Mouse (Mus musculus) forebrain, embryonic 14.5 days (tissue): ENCODE data around the gene Pik3r2. TPM values are rescaled to one million over a fixed set of nuclear protein-coding genes. Genes with fewer than 3 reads are reported as not detected.
A peak's percentile ranks its signal among the peaks of the same experiment; 100 is the strongest.

Source experiments
- ATAC-seq: fragments of 200-750 bp; cut with Nextera tagmentation; 2 replicates; pipeline ENCODE4 v1.8.0; 2017; ENCODE audit warnings: mild to moderate bottlenecking, moderate library complexity
- DNase-seq: peaks from one replicate; pipeline ENCODE4 v3.0.0-alpha.2; 2015; ENCODE audit warnings: low spot score
- H3K27ac ChIP-seq: fragments of 300-500 bp; sonication (generic); 2 replicates; pipeline ENCODE4 v1.5.1; 2014; ENCODE audit warnings: low read depth, mild to moderate bottlenecking, control low read depth, low read length, moderate library complexity
- H3K27me3 ChIP-seq: fragments of 300-500 bp; sonication (generic); replicated peaks from 2 replicates; pipeline ENCODE4 v1.6.1; 2014; ENCODE audit warnings: low read length, control low read depth, mixed read lengths; ENCODE audit not compliant: control insufficient read depth, insufficient read depth
- H3K36me3 ChIP-seq: fragments of 300-500 bp; sonication (generic); 2 replicates; pipeline ENCODE4 v1.6.1; 2014; ENCODE audit warnings: low read length, control low read depth; ENCODE audit not compliant: control insufficient read depth, insufficient read depth
- H3K4me1 ChIP-seq: fragments of 300-500 bp; sonication (generic); 2 replicates; pipeline ENCODE4 v1.6.1; 2014; ENCODE audit warnings: antibody characterized with exemption, low read length, control low read depth; ENCODE audit not compliant: control insufficient read depth, insufficient read depth
- H3K4me2 ChIP-seq: fragments of 300-500 bp; sonication (generic); 2 replicates; pipeline ENCODE4 v1.6.1; 2014; ENCODE audit warnings: mild to moderate bottlenecking, control low read depth, low read length
- H3K4me3 ChIP-seq: fragments of 300-500 bp; sonication (generic); 2 replicates; pipeline ENCODE4 v1.5.1; 2014; ENCODE audit warnings: low read depth, low read length, control low read depth
- H3K9ac ChIP-seq: fragments of 300-500 bp; sonication (generic); 2 replicates; pipeline ENCODE4 v1.6.1; 2014; ENCODE audit warnings: mild to moderate bottlenecking, low read length, control low read depth, moderate library complexity
- H3K9me3 ChIP-seq: fragments of 300-500 bp; sonication (generic); replicated peaks from 2 replicates; pipeline ENCODE4 v1.6.1; 2016; ENCODE audit warnings: low read length, control low read depth, mixed read lengths; ENCODE audit not compliant: control insufficient read depth
- WGBS: fragments of 180-500 bp; shearing (Covaris S2); extraction: QIAGEN DNeasy Blood & Tissue Kit; methylation state at CpG from one replicate; pipeline ENCODE4 v1.1.7; 2014; 5-methylcytosine and 5-hydroxymethylcytosine counted together
- polyA plus RNA-seq: library from polyadenylated mRNA; unstranded; fragments of >200 nt; fragmentation: Nextera tagmentation; extraction: Ambion mirVana; gene quantifications from 2 replicates; pipeline ENCODE4 v1.2.1, GENCODE M21; 2014

The Pik3r2 gene
- polyA plus RNA-seq, 1 experiment from 2014 or later, result 57.9 TPM

DNA sequence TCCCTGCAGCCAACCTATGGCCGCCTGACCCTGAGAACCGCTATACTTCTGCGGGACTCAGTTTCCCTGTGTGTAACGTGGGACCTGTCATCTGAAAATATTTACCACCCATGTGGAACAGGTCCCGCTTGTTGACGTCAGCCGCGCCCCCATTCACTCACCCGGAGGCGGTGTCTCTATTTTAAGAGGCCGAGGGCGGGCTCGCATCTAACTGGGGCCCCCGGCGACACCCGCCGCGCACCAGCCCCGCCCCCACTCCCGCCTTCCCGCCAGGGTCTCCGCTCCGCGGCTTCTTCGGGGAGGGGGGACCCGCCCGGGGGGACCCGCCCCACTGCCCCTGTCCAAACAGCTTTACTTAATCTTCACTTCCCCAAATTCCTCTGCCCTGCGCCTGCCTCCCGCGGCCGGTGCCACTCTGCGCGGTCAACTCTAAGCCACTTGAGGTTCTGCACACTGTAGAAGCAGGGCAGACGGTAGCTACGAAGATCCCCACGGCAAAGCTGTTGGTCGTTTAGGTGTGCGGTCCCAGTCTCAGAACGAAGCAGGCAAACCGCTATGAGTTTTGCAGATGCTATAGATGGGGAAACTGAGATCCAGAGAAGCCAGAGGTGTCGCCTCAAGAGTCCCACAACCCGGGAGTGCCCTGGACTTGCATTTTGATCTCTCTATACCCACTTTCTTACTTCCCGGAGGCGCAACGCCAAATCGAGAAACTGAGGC, 27.4 kb upstream of the Pik3r2 start:
- H3K27me3 ChIP-seq, result peaks cover 27% of the 10 kb centered on the region

DNA sequence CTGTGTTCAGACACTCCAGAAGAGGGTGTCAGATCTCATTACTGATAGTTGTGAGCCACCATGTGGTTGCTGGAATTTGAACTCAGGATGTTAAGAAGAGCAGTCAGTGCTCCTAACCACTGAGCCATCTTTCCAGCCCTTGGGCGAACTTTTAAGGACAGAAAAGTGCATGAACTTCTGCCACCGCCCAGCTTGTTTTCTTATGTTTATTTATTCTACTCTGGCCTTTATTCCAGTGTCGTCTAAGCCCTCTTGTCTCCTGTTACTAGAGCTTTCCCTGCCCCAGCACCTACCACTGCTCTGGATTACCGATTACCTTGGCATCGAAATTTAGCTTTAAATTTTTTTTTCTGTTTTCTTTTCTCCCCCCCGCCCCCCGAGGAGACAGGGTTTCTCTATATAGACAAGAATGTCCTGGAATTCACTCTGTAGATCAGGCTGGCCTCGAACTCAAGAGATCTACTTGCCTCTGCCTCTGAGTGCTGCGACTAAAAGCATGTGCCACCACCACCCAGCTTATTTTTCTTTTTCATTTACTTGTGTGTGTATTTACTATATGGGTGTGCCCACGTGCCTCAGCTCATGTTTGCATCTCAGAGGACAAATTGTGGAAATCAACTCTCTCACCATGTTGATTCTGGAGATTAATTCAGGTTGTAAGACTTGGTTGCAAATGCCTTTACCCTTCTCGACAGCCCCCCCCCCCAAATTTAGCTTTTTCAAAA, 26.4 kb upstream of the Pik3r2 start:
- 74% methylated on average over 11 of the region's 11 CpGs for WGBS
- H3K36me3 ChIP-seq, result no peaks in the 10 kb centered on the region
- H3K27me3 ChIP-seq, result peaks cover 37% of the 10 kb centered on the region

More for the DNA sequence above, 27.4 kb upstream of the Pik3r2 start:
- Histone ChIP-seq H3K4me1 (peaks cover 13% of the 10 kb centered on the region), H3K27ac (no peak overlapping the region), H3K4me3 (peak overlapping the region; percentile 48), H3K4me2 (peak overlapping the region; percentile 81), H3K9ac (peak overlapping the region; percentile 57; the same call in 1 of the 2 replicates), H3K36me3 (no peaks in the 10 kb centered on the region), H3K9me3 (no peaks in the 10 kb centered on the region)
- WGBS, result 1% methylated on average over 47 of the region's 47 CpGs
- peak; percentile 6 for DNase-seq
- ATAC-seq, result no peak

GRCm38 (mm10) chr8:70801830-70802229, 25.3 kb upstream of the Pik3r2 start:
- Histone ChIP-seq H3K9me3 (no peaks in the 10 kb centered on the region), H3K36me3 (no peaks in the 10 kb centered on the region), H3K9ac (no peak overlapping the region), H3K27me3 (peaks cover 39% of the 10 kb centered on the region), H3K4me2 (no peak overlapping the region), H3K4me3 (no peak overlapping the region), H3K27ac (no peak overlapping the region), H3K4me1 (peaks cover 18% of the 10 kb centered on the region)
- DNase-seq (no peak), ATAC-seq (no peak)
- WGBS, result 80% methylated on average over 1 of the region's 1 CpGs

More for the DNA sequence above, 26.4 kb upstream of the Pik3r2 start:
- H3K4me3 ChIP-seq, result no peak overlapping the region
- peaks cover 15% of the 10 kb centered on the region for H3K4me1 ChIP-seq
- no peaks in the 10 kb centered on the region for H3K9me3 ChIP-seq
- no peak overlapping the region for H3K27ac ChIP-seq
- ATAC-seq (no peak), DNase-seq (no peak)
- no peak overlapping the region for H3K9ac ChIP-seq
- H3K4me2 ChIP-seq, result no peak overlapping the region

- DNase-seq (peak; percentile 5), ATAC-seq (no peak)
- H3K4me2 ChIP-seq, result no peak overlapping the region
- WGBS, result 33% methylated on average over 15 of the region's 15 CpGs
- H3K4me1 ChIP-seq, result peaks cover 22% of the 10 kb centered on the region
- H3K9me3 ChIP-seq, result no peaks in the 10 kb centered on the region
- H3K9ac ChIP-seq, result no peak overlapping the region
- peaks cover 39% of the 10 kb centered on the region for H3K27me3 ChIP-seq
- no peak overlapping the region for H3K27ac ChIP-seq
- no peaks in the 10 kb centered on the region for H3K36me3 ChIP-seq
- H3K4me3 ChIP-seq, result no peak overlapping the region
Observed at GRCm38 (mm10) chr8:70801156-70801555, 24.6 kb upstream of the Pik3r2 start.

GRCm38 (mm10) chr8:70800648-70801047, 24.1 kb upstream of the Pik3r2 start:
- H3K27ac ChIP-seq, result no peak overlapping the region
- DNase-seq, result no peak
- 45% methylated on average over 10 of the region's 10 CpGs for WGBS
- no peaks in the 10 kb centered on the region for H3K9me3 ChIP-seq
- ATAC-seq, result no peak
- no peak overlapping the region for H3K4me2 ChIP-seq
- H3K9ac ChIP-seq, result no peak overlapping the region
- peaks cover 39% of the 10 kb centered on the region for H3K27me3 ChIP-seq
- no peaks in the 10 kb centered on the region for H3K36me3 ChIP-seq
- peaks cover 22% of the 10 kb centered on the region for H3K4me1 ChIP-seq
- H3K4me3 ChIP-seq, result no peak overlapping the region

DNA sequence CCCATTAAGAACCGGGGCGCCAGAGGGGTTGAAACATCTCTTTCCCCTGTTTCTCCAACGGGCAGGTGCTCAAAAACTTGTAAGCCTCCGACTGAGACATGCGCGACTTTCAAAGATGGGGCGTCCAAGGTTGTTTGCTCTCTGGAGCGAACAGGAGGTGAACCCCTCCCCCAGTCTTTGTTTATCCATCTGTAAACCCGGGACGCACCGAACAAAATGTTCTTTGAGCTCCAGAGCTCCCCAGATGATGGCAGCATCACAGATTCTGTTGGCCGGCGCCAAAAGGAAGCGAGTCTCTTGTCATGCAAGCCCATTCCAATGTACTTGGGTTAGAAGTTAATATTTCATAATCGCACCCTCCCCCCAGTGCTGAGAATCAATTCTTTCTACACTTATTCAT, 21.8 kb upstream of the Pik3r2 start:
- Histone ChIP-seq H3K27ac (no peak overlapping the region), H3K4me3 (peak overlapping the region; percentile 54), H3K9me3 (no peaks in the 10 kb centered on the region), H3K27me3 (peaks cover 33% of the 10 kb centered on the region), H3K4me1 (peaks cover 11% of the 10 kb centered on the region), H3K36me3 (no peaks in the 10 kb centered on the region), H3K9ac (no peak overlapping the region), H3K4me2 (peak overlapping the region; percentile 91)
- 9% methylated on average over 15 of the region's 15 CpGs for WGBS
- DNase-seq (peak; percentile 42), ATAC-seq (no peak)

DNA sequence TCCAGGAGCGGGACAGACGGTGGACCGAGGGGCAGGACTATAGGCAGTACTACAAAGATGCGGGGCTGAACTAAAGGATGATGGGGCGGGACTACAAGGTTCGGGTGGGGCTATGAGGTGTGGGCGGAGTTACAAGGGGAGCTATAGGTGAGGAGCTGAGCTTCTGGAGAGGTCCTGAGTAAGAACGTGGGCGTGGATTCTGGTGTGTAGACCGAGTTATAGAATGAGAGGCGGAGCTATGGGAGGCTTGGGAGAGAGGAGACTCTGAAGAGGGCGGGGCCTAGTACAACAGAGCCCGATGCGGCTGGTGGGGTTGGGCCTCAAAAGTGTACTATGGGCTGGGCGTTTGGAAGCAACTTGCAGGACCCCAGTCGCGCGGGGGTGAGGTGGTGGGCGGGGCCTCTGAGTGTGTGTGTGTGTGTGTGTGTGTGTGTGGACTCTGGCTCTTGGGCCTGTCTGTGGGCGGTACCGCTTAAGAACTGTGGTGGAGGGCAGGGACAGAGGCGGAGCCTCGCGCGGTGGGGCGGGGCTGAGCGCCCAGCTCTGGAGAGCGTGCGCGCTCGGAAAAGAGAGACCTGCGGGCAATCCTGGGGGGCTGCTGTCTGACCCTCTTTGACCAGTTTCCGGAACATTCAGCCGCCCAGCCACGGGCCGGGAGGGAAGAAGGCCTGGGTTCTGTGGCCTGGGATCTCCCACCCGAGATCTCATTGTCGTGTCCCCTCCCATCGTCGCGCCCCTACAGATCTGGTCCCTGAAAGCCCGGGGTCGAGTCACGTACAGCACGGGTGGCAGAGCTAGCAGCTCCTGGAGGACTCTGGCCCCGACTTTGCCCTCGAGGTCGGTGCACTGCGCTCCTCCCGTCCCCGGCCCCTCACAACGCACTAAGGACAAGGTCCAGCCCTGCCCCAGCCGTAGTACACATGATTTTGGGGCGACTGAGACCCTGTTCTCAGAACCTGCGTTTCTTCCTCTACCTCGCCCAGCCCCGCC, 20.9 kb upstream of the Pik3r2 start:
- H3K4me2 ChIP-seq, result peak overlapping the region; percentile 91
- WGBS, result under 1% methylated on average over 56 of the region's 57 CpGs
- H3K27ac ChIP-seq, result peak overlapping the region; percentile 27; the same call in 1 of the 2 replicates
- peak; percentile 85 for ATAC-seq
- H3K4me1 ChIP-seq, result peaks cover 16% of the 10 kb centered on the region
- DNase-seq, result peak; percentile 97
- no peaks in the 10 kb centered on the region for H3K36me3 ChIP-seq
- no peaks in the 10 kb centered on the region for H3K9me3 ChIP-seq
- H3K9ac ChIP-seq, result peak overlapping the region; percentile 73
- H3K4me3 ChIP-seq, result peak overlapping the region; percentile 54
- peaks cover 25% of the 10 kb centered on the region for H3K27me3 ChIP-seq

- peaks cover 23% of the 10 kb centered on the region for H3K27me3 ChIP-seq
- peak; percentile 3; the same call in 1 of the 2 replicates for ATAC-seq
- H3K9ac ChIP-seq, result peak overlapping the region; percentile 73
- H3K36me3 ChIP-seq, result no peaks in the 10 kb centered on the region
- H3K9me3 ChIP-seq, result no peaks in the 10 kb centered on the region
- 1% methylated on average over 50 of the region's 54 CpGs for WGBS
- H3K27ac ChIP-seq, result peak overlapping the region; percentile 27; the same call in 1 of the 2 replicates
- peaks cover 17% of the 10 kb centered on the region for H3K4me1 ChIP-seq
- peak overlapping the region; percentile 54 for H3K4me3 ChIP-seq
- H3K4me2 ChIP-seq, result peak overlapping the region; percentile 91
- peak; percentile 6 for DNase-seq
Observed at GRCm38 (mm10) chr8:70796403-70797080, 20.0 kb upstream of the Pik3r2 start.
